Mouse (Mus musculus): Measurements from ENCODE around the gene Pih1d1.

Pih1d1 gene

DNA sequence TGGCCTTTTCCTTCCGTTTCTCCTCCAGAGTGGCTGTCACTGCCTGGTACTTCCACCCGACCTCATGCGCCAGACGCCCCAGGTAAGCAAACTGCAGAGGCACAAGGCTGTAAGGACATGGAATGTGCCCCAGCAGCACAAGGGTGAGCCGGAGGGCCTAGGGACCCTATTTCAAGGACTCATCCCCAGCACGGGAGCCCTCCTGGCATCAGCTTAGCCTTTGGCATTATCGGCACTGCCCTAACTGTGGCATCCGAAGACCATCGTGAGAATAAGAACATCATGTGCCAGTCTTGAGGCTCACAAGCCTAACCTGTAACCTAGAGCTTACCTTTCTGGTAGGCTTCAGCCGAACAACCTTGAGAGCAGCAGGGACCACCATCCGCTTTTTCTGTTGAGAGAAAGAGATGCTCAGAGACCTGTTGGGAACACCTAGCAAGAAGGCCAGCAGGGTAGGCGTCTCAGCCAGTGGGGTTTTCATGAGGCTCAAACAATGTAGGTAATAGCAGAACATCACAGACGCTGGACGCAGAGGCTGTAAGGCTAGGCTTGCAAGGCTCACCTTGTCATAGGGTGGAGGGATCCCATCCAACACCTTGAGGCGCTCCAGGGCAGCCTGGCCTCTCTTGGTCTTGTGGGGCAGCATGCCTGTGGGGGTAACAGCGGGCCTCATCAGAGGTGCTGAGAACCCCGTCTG, 27.8 kb upstream of the Pih1d1 start:
- DNase-seq (ENCODE audit: extremely low spot score, low spot score), result no peak

DNA sequence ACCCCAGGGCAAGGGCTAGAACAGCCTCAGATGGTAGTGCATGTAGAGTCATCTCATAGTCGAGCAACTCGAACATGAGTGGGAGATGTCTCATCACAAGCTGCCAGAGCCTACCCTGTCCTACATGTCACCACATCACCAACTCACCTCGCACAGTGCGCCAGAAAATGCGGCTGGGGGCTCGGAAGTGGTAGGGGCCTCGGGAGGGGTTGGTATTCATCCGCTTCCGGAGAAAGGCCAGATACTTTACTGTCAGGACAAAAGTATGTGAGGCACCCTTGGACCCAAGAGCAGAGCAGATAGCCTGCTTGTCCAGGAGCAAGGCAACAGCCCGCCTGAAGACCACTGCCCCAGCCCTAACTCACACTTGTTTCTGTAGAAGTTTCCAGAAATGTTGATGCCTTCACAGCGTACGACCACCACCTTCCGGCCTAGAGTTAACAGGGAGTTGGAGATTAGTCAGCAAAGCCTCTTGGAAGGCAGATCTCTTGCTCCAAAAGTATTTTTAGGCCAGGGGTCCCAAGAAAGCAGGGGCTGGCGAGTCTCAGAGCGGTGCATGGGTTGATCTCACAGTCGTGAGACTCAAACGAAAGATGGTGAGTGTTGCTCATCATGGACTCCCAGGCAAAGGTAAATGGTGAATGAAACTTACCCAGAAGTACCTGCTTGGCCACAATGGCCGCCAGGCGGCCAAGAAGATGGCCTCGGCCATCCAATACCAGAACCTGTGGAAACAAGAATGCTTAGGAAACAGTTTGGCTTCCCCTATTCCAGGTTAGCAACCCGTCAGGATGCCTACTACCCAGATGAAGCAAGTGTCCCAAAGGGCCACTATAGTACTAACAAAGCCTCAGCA, 27.0 kb upstream of the Pih1d1 start:
- DNase-seq (ENCODE audit: extremely low spot score, low spot score), result peak; percentile 47

DNA sequence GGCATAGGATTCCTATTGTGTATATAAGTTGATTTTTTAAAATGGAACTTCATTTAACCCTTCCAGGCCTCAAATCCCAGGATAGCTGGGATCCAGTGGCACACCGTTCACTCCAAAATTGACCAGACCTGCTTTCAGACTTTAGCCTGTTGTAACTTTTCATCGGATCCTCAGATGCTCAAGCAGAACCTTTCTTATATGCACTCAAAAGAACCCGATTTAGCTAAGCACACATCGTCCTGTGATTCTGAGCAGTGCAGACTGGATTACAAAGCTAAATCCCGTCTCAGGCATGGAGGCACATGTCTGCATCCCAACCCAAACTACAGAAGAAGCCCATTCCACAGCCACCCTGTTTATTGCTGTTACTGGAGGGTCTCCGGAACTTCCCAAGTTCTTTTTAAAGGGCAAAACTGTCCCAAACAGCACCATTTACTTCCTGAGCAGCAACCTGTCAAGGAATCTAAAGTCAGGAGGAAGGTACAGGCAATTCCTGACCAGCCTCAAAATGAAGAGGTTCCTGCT, 26.3 kb upstream of the Pih1d1 start:
- no peak for DNase-seq (ENCODE audit: extremely low spot score, low spot score)

DNA sequence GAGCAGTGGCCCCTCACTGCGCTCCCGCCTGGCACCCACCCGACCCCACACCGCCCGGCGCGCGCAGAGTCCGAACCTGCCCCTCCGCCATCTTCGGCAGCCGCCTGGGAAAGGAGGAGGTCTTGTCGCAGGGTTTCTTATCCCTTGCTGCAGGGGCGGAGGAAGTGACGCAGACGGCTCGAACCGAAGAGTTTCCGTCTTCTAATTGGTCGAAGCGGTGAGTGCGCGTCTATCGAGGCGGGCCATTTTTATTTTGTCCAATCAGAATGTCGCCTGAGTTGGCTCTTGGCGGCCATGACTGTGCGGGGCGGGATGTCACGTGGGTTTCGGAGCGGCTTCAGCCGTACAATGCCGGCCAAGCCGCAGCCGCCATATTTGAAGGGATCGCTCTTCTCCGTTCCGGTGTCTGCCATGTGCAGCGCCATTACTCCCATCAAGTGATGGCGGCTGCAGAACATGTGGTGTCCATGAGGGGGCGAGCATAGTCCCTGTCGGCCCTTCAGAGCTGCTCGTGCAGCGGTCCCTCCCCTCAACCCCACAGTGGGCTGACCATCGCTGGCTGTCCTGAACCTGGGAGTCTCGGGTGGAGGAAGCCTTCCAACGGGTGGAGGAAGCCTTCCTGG, 25.4 kb upstream of the Pih1d1 start, which contains the start of gene Rpl13a:
Gene Rpl13a, minus strand, starts transcription at position 138 of the 623 bp plus-strand sequence.
- peak; percentile 96 for DNase-seq (ENCODE audit: extremely low spot score, low spot score)

DNA sequence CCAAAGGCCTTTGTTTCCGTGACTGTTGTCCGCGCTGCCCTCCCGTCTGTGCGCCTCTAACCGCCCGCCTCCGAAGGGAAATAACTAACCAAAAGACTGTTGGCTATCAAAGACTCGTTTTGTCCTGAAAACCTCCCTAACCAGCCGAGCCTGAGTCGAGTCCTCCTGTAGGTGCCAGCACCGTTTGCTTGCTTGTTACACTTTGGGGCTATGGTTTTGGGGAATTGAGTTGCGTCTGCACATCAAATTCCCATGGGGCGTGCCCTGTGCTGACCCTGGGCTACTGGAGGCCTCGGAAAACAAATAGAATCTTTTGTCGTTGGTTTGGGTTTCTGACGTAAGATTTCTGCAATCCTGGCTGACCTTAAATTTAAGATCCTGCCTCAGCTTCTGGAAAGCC, 24.8 kb upstream of the Pih1d1 start:
- no peak for DNase-seq (ENCODE audit: extremely low spot score, low spot score)

DNA sequence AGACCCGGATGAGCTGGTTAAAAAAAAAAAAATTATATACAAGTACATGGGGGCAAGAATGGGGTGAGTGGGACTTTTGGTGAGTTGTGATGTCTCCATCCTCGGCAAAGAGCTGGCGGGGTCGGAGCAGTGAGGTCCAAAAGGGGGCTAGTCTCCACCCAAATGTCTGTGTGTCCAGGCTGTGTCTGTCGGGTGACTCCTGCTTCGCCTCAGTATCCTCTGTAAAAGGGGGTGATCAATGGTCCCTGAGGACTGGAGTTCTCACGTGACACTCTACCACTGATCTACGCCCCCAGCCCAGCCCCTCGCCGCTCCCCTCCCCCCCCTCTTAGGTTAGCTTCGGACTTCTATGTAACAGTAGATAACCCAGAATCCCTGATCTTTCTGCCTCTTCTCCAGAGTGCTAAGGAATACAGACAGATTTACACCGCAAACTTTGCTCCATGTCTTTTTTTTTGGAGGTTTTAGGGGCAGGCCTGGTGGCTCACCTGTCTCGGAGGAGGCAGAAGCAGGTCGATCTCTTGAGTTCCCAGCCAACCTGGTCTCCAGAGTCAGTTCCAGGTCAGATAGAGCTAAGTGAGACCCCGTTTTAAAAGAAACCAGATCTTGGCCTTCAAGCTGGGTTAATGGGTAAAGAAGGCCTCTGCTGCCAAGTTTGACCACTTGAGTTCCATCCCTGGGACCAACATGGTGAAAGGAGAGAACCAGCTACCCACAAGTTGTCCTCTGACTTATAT, 24.2 kb upstream of the Pih1d1 start:
- no peak for DNase-seq (ENCODE audit: extremely low spot score, low spot score)

DNA sequence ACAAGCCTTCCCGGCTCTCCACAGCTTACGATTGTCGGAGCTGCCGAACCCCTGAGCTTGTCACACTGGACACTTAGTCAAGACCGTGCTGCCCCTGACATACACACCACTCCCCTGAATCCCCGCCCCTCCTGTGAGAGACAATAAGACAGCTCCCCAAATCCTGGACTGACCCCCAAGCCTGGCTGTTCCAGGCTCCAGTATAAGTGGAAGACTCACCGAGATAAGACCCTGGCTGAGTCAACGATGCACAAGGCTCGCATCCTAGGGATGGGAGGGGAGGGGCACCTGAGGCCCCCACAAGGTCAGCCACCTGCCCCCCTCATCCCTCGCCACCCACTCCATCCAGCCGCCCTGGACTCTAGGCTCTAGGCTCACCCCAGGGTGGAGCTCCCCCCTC, 22.3 kb upstream of the Pih1d1 start:
- no peak for DNase-seq (ENCODE audit: extremely low spot score, low spot score)

DNA sequence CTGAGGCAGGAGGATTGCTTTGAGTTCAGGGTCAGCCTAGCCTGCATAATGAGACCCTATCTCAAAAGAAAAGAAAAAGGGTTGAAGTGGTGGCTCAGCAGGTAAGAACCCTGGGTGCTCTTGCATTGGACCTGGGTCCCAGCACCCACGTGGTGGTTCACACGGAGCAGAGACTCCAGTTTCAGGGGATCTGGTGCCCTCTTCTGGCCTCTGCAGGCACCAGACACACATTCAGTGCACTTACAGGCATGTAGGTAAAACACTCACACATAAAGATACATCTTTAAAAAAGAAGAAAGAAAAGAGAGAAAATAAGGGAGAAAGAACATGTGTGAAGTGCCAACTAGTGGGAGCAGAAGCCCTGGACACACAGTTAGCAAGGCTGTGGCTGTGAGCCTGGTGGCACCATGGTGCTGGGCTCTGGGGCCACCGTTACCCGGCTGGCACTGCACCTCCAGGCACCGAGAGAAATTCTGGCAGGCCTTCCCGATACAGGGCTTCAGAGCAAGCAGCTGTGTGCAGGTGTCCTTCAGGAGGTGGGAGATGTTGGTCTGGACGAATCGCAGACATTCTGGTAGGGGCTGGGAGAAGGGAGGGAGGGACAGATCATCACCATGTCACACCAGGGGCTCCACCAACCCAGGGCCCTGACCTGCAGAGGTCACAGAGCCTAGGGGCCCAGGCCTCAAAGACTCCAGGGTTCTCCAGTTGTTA, 20.5 kb upstream of the Pih1d1 start:
- DNase-seq (ENCODE audit: extremely low spot score, low spot score), result no peak

DNA sequence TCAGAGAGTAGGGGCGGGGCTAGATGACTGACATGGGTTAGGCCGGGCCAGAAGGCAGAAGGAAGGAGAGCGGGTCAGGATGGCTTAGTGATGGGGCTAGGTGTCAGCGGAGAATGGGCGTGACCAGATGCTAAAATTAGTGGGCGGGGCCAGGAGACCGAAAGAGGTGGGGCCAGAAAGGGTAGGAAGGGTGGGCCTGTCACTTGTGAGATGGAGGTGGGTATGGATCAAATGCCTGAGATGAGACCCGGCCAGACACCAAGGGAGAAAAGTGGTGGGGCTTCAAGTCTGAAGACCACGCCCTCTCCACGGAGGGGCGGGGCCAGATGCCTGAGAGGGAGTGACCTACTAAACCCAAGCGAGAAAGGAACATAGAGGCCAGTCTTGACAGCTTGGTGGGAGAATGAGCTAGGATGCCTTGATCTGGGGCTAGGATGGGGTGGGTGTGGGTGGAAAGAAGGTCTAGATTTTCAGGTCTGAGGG, 19.5 kb upstream of the Pih1d1 start:
- DNase-seq (ENCODE audit: extremely low spot score, low spot score), result no peak

DNA sequence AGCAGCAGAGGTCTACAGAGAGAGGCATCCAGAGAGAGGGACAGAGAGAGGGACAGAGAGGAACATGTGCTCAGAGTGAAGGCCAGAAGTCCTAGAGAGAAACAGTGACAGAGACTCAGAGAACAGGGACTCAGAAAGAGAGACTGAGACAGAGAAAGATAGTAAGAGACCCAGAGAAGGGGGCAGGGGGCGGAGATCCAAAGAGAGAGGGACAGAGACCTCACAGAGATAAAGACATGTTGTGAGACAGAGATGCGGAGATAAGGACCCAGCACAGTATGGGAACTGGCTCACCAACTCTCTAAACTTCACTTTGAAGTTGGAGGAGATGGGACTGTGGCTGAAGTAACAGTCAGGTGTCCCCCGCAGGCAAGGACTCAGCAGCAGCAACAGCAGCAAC, 18.7 kb upstream of the Pih1d1 start:
- no peak for DNase-seq (ENCODE audit: extremely low spot score, low spot score)

DNA sequence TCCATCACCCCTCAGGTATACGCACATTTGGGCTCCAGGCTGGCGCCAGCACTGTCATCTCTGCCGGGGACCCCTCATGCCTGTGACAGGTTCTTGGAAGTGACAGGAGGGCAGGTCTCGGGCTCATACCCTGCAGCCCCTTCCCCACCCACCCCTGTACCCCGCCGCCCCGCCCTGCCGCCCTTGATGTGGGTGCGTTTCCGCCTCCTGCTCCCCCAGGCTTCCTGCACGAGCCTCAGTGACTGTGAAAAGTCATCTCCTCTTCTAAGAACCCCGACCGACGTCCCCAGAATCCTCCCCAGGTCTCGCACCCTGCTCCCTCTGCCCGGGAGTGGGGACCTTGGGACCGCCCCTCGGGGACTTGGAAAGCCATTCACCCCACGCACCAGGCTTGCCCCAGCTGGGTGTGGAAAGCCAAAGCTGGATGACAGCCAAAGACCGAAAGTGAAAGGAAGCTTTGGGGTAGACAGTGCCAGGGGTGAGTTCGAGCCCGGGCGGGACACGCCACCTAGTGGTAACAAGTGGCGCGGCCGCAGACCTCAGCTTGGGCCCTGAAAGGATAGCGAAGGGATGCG, 18.0 kb upstream of the Pih1d1 start, which contains the start of the genes Gm45713 and Flt3l:
Gene Gm45713, minus strand, starts transcription at position 239 of the 575 bp plus-strand sequence.
Gene Flt3l, minus strand, starts transcription at position 440 of the 575 bp plus-strand sequence.
- DNase-seq (ENCODE audit: extremely low spot score, low spot score), result peak; percentile 87

DNA sequence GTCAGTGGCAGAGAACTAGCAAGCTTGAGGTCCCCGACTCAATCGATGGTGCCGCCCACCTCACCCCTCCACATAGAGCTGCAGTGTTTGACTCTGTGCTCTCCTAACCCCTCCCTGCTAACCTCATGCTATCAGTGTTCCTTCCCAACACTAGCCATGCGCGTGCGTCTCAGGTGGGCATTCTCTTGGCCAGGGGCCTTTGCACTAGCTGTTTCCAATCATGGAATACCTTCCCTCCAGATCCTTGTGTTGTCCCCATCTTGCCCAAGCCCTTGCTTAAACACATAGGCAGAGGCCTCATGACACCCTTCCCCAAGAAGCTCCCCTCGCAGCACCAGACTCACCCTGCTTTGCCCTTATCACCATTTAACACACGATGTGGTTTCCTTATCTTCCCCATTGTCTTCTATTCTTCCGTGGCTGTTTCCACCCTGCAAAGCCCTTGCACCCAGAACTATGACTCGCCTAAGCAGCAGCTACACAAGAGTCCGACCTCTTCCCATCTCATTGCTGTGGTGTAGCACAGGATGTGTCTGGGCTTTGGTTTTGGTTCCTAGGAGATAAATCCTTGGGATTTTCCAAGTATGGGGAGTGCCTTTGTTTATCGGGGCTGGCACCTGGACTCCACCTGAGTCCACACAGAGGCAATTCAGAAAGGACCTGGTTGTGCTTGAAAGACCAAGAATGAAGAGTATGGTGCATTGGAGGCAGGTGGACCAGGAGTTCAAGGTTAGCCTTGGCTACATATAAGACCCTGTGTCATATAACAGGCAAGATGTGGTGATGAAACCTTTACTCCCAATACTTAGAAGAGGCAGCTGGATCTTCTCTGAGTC, 16.7 kb upstream of the Pih1d1 start:
- DNase-seq (ENCODE audit: extremely low spot score, low spot score), result no peak

DNA sequence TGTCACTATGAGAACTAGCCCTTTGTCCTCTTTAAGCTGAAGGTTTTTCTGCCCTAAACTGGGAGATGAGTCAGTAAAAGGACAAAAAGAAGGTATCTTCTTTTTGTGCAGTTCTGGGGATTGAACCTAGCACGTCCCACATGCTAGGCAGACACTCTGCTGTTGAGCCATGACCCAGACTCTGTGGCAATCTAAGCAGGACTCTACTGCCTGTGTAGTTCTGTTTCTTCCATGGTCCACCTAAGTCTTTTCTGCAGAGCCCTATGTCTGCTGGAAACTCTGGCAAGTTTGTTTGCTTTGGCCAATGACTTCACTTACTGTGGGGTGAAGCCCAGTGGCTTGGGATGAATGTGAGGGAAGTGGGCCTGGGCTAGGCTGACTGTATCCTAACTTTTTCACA, 15.7 kb upstream of the Pih1d1 start:
- no peak for DNase-seq (ENCODE audit: extremely low spot score, low spot score)

DNA sequence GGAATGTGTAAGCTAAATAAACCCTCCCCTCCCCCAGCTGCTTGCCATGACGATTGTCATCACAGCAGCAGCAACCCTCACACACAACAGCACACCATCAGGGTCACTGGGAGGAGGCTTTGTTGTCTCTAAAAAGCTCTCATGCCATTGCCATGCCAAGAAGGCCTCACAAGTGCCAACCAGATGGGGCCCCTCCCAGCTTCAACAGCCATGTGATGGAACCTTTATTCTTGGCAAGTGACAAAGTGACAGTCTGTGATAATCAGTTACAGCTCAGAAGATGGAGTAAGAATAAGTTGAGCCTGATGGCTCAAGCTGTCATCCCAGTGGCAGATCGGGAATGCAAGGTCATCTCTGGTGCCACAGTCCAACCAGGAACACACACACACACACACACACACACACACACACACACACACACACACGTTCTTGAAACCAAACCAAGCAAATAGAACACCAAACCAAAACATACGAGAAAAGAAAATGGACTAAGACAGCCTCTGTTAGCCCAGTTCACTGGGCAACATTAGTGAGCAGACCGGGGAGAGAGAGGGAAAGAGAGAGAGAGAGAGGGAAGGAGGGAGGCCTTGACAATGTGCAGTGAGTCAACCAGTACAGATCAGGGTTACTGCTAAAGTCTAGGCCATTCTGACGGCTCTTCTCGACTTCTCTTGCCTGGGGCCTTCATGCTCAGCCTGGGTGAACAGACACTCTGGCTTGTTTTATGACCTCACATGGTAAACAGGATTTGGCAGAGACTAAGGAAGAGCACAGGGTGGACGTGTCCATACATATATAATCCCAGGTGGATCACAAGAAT, 14.0 kb upstream of the Pih1d1 start:
- no peak for DNase-seq (ENCODE audit: extremely low spot score, low spot score)

DNA sequence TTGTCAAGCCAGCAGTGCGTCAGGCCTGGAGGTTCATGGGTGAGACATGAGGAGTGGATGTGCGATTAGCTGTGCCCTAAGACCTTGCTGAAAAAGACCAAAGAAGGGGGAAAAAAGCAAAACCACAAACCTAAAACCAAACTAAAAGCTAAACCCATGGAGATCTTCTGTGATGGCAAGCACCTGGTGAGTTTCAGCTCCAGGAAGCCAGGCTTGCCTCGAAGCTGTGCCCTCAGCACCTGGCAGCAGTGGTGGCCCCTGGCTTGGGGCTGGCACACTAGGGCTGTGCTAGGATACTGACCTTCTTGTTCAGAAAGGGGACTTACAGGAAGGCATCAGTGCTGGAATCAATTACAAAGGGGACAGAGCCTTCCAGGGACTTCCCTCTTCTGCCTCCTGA, 12.8 kb upstream of the Pih1d1 start:
- no peak for DNase-seq (ENCODE audit: extremely low spot score, low spot score)

DNA sequence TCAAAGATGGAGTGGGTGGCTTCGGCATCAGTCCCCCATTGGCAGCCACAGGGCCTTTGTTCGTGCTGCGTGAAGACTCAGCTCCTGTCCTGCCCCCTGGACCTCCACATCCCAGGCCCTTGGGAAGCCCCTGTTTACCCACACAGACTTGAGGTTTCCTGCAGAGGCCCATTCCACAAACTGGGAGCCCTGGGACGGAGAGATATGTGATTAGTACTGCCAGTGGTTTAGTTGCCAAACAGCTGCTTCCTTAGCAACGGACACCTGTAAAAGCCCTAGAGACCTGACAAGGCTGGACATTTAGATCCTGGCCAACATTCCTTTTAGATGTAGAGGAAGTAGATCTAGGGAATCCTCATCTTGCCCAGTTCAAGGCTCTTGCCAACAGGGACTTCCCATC, 12.2 kb upstream of the Pih1d1 start:
- no peak for DNase-seq (ENCODE audit: extremely low spot score, low spot score)

DNA sequence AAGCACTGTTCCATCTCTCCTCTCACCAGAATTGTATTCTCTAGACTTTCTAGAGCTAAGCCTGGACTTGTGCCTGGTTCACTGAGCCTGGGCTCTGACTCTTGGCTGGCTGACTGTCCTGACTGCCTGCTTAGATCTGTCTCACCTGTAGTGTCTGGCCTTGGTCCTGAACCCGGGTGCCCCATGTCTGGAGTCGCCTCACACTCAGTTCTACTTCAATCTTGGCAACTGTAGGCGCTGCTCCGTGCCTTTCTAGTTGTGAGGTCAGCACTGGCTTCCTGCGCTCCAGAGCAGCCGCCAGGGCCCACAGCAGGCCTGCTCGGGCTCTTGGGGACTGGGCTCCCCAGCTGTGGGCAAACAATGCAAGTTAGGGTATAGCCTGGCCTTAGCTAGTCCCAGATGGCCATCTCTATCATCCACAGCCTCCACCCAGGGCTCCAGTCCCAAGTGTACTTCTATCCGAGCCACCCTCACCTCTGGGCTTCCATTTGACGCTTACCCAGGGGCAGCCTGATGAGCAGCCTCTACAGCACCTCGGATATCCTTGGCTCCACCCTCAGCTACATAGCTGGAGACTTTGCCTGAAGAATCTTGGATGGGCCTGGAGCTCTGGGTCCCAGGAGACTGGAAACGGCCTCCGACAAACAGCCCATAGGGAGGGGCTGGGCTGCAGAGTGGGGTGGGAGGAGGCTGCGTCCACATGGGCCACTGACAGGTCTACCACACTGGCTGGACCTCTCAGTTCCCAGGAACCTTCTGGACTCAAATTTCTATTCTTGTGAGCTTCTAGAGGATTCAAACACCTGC, 9.5 kb upstream of the Pih1d1 start:
- DNase-seq (ENCODE audit: extremely low spot score, low spot score), result no peak

Measured in neural tube, embryonic 10.5 days (tissue).